Mouse (Mus musculus) mouse trophoblast stem cell (cell line): ENCODE results near the gene Acsl1.

Experiments
- in situ Hi-C, 2 experiments: fragments of 300-500 bp; cut with MseI, MboI; formaldehyde crosslinking; loops; 2 replicates in 1 of 2; 3 replicates in 1 of 2; pipeline ENCODE4 v1.15.1; 2025

Gene Acsl1

GRCm38 (mm10) chr8:46475404-46475803, 4.6 kb downstream of the Acsl1 start:
- in situ Hi-C loops = no loop called here

- in situ Hi-C loops = no loop called here
These were observed 5.1 kb downstream of the Acsl1 start for GRCm38 (mm10) chr8:46475942-46476341.

- in situ Hi-C loops = no loop called here
These were observed 7.1 kb downstream of the Acsl1 start for GRCm38 (mm10) chr8:46477747-46478458.

GRCm38 (mm10) chr8:46478783-46479182, 7.9 kb downstream of the Acsl1 start:
- in situ Hi-C loops = no loop called here

- in situ Hi-C loops = no loop called here
These were observed 9.1 kb downstream of the Acsl1 start for GRCm38 (mm10) chr8:46479794-46480532.

GRCm38 (mm10) chr8:46480533-46480900, 9.7 kb downstream of the Acsl1 start:
- in situ Hi-C loops = no loop called here

GRCm38 (mm10) chr8:46482771-46483170, 11.9 kb downstream of the Acsl1 start:
- in situ Hi-C loops = no loop called here

- in situ Hi-C loops = no loop called here
These were observed 12.4 kb downstream of the Acsl1 start for GRCm38 (mm10) chr8:46483247-46483646.

- in situ Hi-C loops = no loop called here
These were observed 13.2 kb downstream of the Acsl1 start for GRCm38 (mm10) chr8:46484077-46484476.

GRCm38 (mm10) chr8:46484931-46485463, 14.2 kb downstream of the Acsl1 start:
- in situ Hi-C loops = no loop called here

- in situ Hi-C loops = no loop called here
These were observed 17.3 kb downstream of the Acsl1 start for GRCm38 (mm10) chr8:46488085-46488561.

- in situ Hi-C loops = no loop called here
These were observed 18.4 kb downstream of the Acsl1 start for GRCm38 (mm10) chr8:46489196-46489595.

GRCm38 (mm10) chr8:46490250-46490649, 19.4 kb downstream of the Acsl1 start:
- in situ Hi-C loops = no loop called here

- in situ Hi-C loops = no loop called here
These were observed 20.0 kb downstream of the Acsl1 start for GRCm38 (mm10) chr8:46490821-46491220.

GRCm38 (mm10) chr8:46493495-46494170, 22.8 kb downstream of the Acsl1 start:
- in situ Hi-C loops = no loop called here

GRCm38 (mm10) chr8:46496852-46497251, 26.0 kb downstream of the Acsl1 start:
- in situ Hi-C loops = no loop called here

- in situ Hi-C loops = no loop called here
These were observed 26.6 kb downstream of the Acsl1 start for GRCm38 (mm10) chr8:46497314-46498011.

- in situ Hi-C loops = no loop called here
These were observed 28.7 kb downstream of the Acsl1 start for GRCm38 (mm10) chr8:46499376-46500061.

GRCm38 (mm10) chr8:46502333-46503071, 31.7 kb downstream of the Acsl1 start:
- in situ Hi-C loops = no loop called here

- in situ Hi-C loops = no loop called here
These were observed 32.3 kb downstream of the Acsl1 start for GRCm38 (mm10) chr8:46503072-46503695.
